Mouse (Mus musculus) brain, embryonic 14.5 days (tissue): ENCODE measurements around the gene Smarcd3.

Source experiments
- CTCF ChIP-seq: fragments of 200-500 bp; IDR thresholded peaks from 2 replicates; pipeline ENCODE4 v1.5.1; 2012; ENCODE audit warnings: inconsistent platforms, mild to moderate bottlenecking, moderate library complexity, borderline replicate concordance; ENCODE audit not compliant: insufficient read depth, insufficient read length; ENCODE audit errors: extremely low read depth
- POLR2A ChIP-seq: fragments of 200-500 bp; IDR thresholded peaks from 2 replicates; pipeline ENCODE4 v1.6.1; 2012; ENCODE audit warnings: mild to moderate bottlenecking, inconsistent platforms, borderline replicate concordance; ENCODE audit not compliant: poor library complexity, insufficient read depth, insufficient read length, severe bottlenecking; ENCODE audit errors: extremely low read depth

- TF ChIP-seq CTCF (no peak), POLR2A (no peak)
Observed at GRCm38 (mm10) chr5:24575948-24576347, 48.3 kb downstream of the Smarcd3 start.
